Mouse (Mus musculus): Measurements from ENCODE around the gene Pdzd2.

DNA sequence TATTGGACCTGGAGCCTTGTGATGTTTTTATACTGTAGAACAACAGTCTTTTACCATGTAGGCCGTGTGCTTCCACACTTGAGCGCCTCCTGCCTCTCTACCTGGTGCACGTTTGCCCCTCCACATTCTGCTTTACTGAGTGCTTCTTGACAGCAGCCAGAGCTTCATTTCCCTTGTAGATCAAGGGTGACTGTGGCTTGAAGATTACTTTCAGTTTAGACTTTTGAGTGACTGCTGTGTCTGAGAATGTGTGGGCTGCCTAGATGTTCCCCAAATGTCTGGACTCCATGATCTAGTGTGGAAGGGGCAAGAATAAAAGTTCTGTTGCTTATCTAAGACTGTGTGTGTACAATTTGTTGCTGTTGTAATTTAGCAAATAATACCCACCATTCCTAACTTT lies 390.8 kb downstream of the Pdzd2 start:
- TF ChIP-seq CTCF (IDR thresholded peaks at IDR 0.05; ENCODE audit: control insufficient read depth, insufficient read depth, insufficient replicate concordance, low read depth, low read length) (no peak), POLR2A (IDR thresholded peaks at IDR 0.05; ENCODE audit: control insufficient read depth, low read depth, low read length) (no peak)

Measured in testis, adult 2 months (tissue).